Mouse (Mus musculus): ENCODE data around the gene Gm11127. TPM values are rescaled to one million over a fixed set of nuclear protein-coding genes. Genes with fewer than 3 reads are reported as not detected.
A peak's percentile ranks its signal among the peaks of the same experiment; 100 is the strongest.

Gene Gm11127
- total and polyA plus RNA-seq, 3 experiments: 1.5 to 6.4 TPM; not detected in 1

DNA sequence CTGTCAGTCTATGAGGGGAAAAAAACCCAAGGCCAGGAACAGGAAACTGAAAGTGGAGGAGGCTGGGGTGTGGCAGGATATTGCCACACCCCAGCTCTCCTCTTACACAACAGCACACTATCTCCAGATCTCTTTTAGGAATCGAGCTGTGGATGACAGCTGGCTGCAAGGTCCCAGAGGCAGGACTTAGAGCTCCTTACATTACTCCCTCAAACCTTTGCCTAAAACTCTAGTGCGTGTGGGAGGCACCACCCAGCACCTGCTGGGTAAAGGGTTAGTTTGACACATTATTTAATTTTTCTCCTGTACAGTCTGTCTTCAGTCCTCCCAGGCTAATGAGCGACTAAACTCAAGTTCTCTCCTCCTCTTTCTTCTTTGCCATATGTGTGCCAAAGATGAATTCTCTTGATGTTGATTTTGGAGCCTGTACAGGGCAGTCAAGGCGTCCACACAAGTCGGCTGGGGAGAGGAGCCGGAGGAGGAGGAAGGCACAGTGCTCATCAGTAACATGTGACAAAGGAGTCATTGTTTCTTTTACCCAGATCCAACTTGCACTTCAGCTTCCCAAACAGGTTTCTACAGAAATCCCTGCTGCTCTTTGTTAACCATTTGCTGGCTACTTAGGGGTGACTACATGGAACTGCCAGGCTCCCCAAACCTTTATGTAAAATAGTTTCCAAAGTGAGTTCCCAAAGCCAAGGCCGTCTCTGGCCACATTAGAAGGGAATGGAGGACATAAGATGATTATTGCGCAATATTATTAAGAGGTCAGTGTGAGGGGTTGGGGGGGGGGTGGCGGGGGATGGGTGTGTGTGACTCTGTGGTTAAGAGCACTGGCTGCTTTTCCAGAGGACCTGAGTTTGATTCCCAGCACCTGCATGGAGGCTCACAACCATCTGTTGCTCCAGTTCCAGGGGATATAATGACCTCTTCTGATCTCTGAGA lies 34.2 kb downstream of the Gm11127 start (continued):
- no peak for TF ChIP-seq ZKSCAN1 (IDR thresholded peaks at IDR 0.05; ENCODE audit: low read depth, low read length)
- no peak for TF ChIP-seq RAD21 (IDR thresholded peaks at IDR 0.05; ENCODE audit: low read depth, low read length)
- TF ChIP-seq HCFC1 (IDR thresholded peaks at IDR 0.05; ENCODE audit: low read depth, low read length): peak; percentile 43; the same call in 1 of the 2 replicates
- peak; percentile 52; the same call in 1 of the 2 replicates for TF ChIP-seq MAX (IDR thresholded peaks at IDR 0.05; ENCODE audit: low read length)
- TF ChIP-seq BHLHE40 (IDR thresholded peaks at IDR 0.05; ENCODE audit: borderline replicate concordance, low read depth, low read length): 0 out of 2 replicates have a peak, but pooled peaks have one; percentile 1
- TF ChIP-seq MAZ (IDR thresholded peaks at IDR 0.05; ENCODE audit: low read depth, low read length): peak; percentile 19; the same call in 1 of the 2 replicates
- TF ChIP-seq SIN3A (IDR thresholded peaks at IDR 0.05; ENCODE audit: low read length): peak; percentile 96
- TF ChIP-seq POLR2AphosphoS5 (IDR thresholded peaks at IDR 0.05; ENCODE audit: borderline replicate concordance, low read depth, low read length): no peak
- no peak for TF ChIP-seq E2F4 (IDR thresholded peaks at IDR 0.05; ENCODE audit: borderline replicate concordance, low read depth, low read length)
- 0 out of 2 replicates have a peak, but pooled peaks have one; percentile 62 for TF ChIP-seq JUND (IDR thresholded peaks at IDR 0.05; ENCODE audit: low read depth, low read length)
- no peak for TF ChIP-seq KAT2A (conservative IDR thresholded peaks at IDR 0.05; ENCODE audit: low read depth, low read length)
- TF ChIP-seq USF1 (IDR thresholded peaks at IDR 0.05; ENCODE audit: low read depth, low read length): no peak

DNA sequence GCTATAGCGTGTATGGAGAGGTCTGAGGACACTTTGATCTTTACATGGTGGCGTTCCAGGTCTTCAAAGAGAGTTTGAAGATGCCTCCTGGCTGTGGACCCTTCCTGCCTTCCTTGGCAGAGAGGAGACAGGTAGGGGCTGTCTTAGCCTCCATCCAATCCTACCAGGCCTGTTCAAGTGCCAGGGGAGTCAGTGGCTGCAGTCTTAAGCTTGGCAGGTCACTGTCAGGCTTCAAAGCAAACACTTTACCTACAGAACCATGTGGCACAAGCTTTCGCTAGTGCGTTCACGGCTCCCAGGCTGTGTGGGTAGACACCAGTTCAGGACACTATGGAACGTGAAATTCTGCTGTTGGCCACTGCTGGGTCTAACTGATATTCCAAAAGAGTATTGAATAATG lies 35.2 kb downstream of the Gm11127 start:
- H3K4me3 ChIP-seq (ENCODE audit: control insufficient read depth in 1 of 2, insufficient read depth in 1 of 2, low read depth in 2 of 2, low read length in 2 of 2): no peak overlapping the region
- H3K79me2 ChIP-seq (ENCODE audit: control insufficient read depth, insufficient read depth, low read length, poor library complexity): peaks cover 69% of the 10 kb centered on the region
- H3K9ac ChIP-seq (ENCODE audit: control insufficient read depth, low read depth, low read length, poor library complexity, severe bottlenecking): peak overlapping the region; percentile 60
- no peaks in the 10 kb centered on the region for H3K27me3 ChIP-seq (ENCODE audit: control insufficient read depth in 1 of 2, insufficient read depth in 2 of 2, low read length in 2 of 2)
- H3K27ac ChIP-seq (ENCODE audit: control insufficient read depth, low read depth, low read length): peak overlapping the region; percentile 97
- no peak for DNase-seq (ENCODE audit: low read depth, low spot score)
- peaks cover 2 to 61% of the 10 kb centered on the region in 2 experiments; a peak in 3 of 4 replicates for H3K36me3 ChIP-seq (ENCODE audit: control insufficient read depth in 1 of 2, insufficient read depth in 2 of 2, low read length in 2 of 2)
- TF ChIP-seq TCF12 (IDR thresholded peaks at IDR 0.05; ENCODE audit: low read depth, low read length) (no peak), MAZ (IDR thresholded peaks at IDR 0.05; ENCODE audit: low read depth, low read length) (no peak), EP300 (IDR thresholded peaks at IDR 0.05; ENCODE audit: low read depth in 1 of 2, low read length in 2 of 2) (no peak)
- H3K4me1 ChIP-seq (ENCODE audit: control insufficient read depth in 1 of 2, insufficient read depth in 2 of 2, low read length in 2 of 2): peaks cover 39 to 49% of the 10 kb centered on the region in 2 experiments
- H3K9me3 ChIP-seq (replicated peaks; ENCODE audit: insufficient read depth, low read length): no peaks in the 10 kb centered on the region

DNA sequence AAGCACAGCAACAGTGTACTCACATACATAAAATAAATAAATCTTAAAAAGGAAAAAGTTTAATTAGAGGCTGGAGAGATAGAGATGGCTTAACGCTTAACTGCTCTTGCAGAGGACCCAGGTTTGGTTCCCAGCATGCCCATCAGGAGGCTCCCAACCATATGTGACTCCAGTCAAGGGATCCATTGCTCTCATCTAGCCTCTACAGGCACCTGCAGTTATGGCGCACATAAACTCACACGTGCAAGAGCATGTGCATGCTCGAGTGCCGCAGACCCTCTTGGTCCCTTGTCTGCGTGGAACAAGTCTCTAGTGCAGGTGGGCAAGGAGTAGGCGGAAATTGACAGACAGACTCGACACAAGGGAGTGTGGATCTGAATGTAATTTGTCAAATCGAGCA lies 36.1 kb downstream of the Gm11127 start:
- H3K4me1 ChIP-seq (ENCODE audit: control insufficient read depth in 1 of 2, insufficient read depth in 2 of 2, low read length in 2 of 2): peaks cover 39 to 55% of the 10 kb centered on the region in 2 experiments
- H3K79me2 ChIP-seq (ENCODE audit: control insufficient read depth, insufficient read depth, low read length, poor library complexity): peaks cover 74% of the 10 kb centered on the region
- no peaks in the 10 kb centered on the region for H3K27me3 ChIP-seq (ENCODE audit: control insufficient read depth in 1 of 2, insufficient read depth in 2 of 2, low read length in 2 of 2)
- TF ChIP-seq MXI1 (IDR thresholded peaks at IDR 0.05; ENCODE audit: low read depth, low read length) (0 out of 2 replicates have a peak, but pooled peaks have one; percentile 31), ZC3H11A (IDR thresholded peaks at IDR 0.05; ENCODE audit: low read depth, low read length) (no peak), SIN3A (IDR thresholded peaks at IDR 0.05; ENCODE audit: low read length) (peak; percentile 29; the same call in 1 of the 2 replicates)
- H3K9me3 ChIP-seq (replicated peaks; ENCODE audit: insufficient read depth, low read length): no peaks in the 10 kb centered on the region
- H3K9ac ChIP-seq (ENCODE audit: control insufficient read depth, low read depth, low read length, poor library complexity, severe bottlenecking): no peak overlapping the region
- H3K36me3 ChIP-seq (ENCODE audit: control insufficient read depth in 1 of 2, insufficient read depth in 2 of 2, low read length in 2 of 2): peaks cover under 1 to 67% of the 10 kb centered on the region in 2 experiments
- peak overlapping the region; percentile 97 for H3K27ac ChIP-seq (ENCODE audit: control insufficient read depth, low read depth, low read length)
- H3K4me3 ChIP-seq (ENCODE audit: control insufficient read depth in 1 of 2, insufficient read depth in 1 of 2, low read depth in 2 of 2, low read length in 2 of 2): no peak overlapping the region
- peak; percentile 26 for DNase-seq (ENCODE audit: low read depth, low spot score)
